Mouse (Mus musculus) olfactory bulb, adult 2 months (tissue): ENCODE measurements around the gene Zmiz1.

Experiments used
- CTCF ChIP-seq: fragments of 200-500 bp; IDR thresholded peaks from 2 replicates; pipeline ENCODE4 v1.5.1; 2012; ENCODE audit warnings: low read depth, mild to moderate bottlenecking, low read length, moderate library complexity; ENCODE audit not compliant: insufficient read depth
- POLR2A ChIP-seq: fragments of 200-500 bp; IDR thresholded peaks from 2 replicates; pipeline ENCODE4 v1.6.1; 2012; ENCODE audit warnings: mild to moderate bottlenecking, low read depth, low read length, moderate library complexity; ENCODE audit not compliant: insufficient read depth

GRCm38 (mm10) chr14:25627599-25628255 lies 168.7 kb downstream of the Zmiz1 start:
- no peak for TF ChIP-seq CTCF
- no peak for TF ChIP-seq POLR2A
